Mouse (Mus musculus) small intestine, adult 2 months (tissue): ENCODE measurements around the gene Sgms1. TPM values are rescaled to one million over a fixed set of nuclear protein-coding genes. Genes with fewer than 3 reads are reported as not detected.

Source experiments
- H3K27ac ChIP-seq: fragments of 200-500 bp; 2 replicates; pipeline ENCODE4 v1.5.1; 2012; ENCODE audit warnings: low read depth, low read length, control low read depth, inconsistent platforms; ENCODE audit not compliant: insufficient read depth
- H3K27me3 ChIP-seq: fragments of 200-500 bp; 2 replicates; pipeline ENCODE4 v1.6.1; 2012; ENCODE audit warnings: mild to moderate bottlenecking, moderate library complexity, low read length, inconsistent platforms; ENCODE audit not compliant: control insufficient read depth, insufficient read depth
- H3K36me3 ChIP-seq: fragments of 200-500 bp; 2 replicates; pipeline ENCODE4 v1.6.1; 2012; ENCODE audit warnings: mild to moderate bottlenecking, low read length, control low read depth, inconsistent platforms; ENCODE audit not compliant: control insufficient read depth, insufficient read depth
- H3K4me1 ChIP-seq: fragments of 200-500 bp; 2 replicates; pipeline ENCODE4 v1.6.1; 2012; ENCODE audit warnings: low read length, inconsistent platforms, mixed read lengths; ENCODE audit not compliant: control insufficient read depth, insufficient read depth, insufficient read length
- H3K4me3 ChIP-seq: fragments of 200-500 bp; 2 replicates; pipeline ENCODE4 v1.5.1; 2012; ENCODE audit warnings: low read depth, mild to moderate bottlenecking, control low read depth, inconsistent platforms, low read length, moderate library complexity
- CTCF ChIP-seq: fragments of 200-500 bp; IDR thresholded peaks from 2 replicates; pipeline ENCODE4 v1.5.1; 2012; ENCODE audit warnings: low read depth, mild to moderate bottlenecking, control low read depth, inconsistent platforms, low read length, moderate library complexity, mixed read lengths; ENCODE audit not compliant: insufficient replicate concordance, insufficient read length; ENCODE audit errors: extremely low read depth
- POLR2A ChIP-seq: fragments of 200-500 bp; IDR thresholded peaks from 2 replicates; pipeline ENCODE4 v1.6.1; 2012; ENCODE audit warnings: low read depth, mild to moderate bottlenecking, control low read depth, inconsistent platforms, low read length, moderate library complexity
- WGBS: fragments of 180-500 bp; shearing (Covaris S2); methylation state at CpG from one replicate; pipeline ENCODE4 v1.1.7; 2018; 5-methylcytosine and 5-hydroxymethylcytosine counted together
- polyA plus RNA-seq: library from polyadenylated mRNA; depleted of rRNA; stranded (reverse); fragments of >200 nt; gene quantifications from 2 replicates; pipeline ENCODE4 v1.2.3, GENCODE M21; 2012

Sgms1 gene
- polyA plus RNA-seq, 1 experiment: 7.5 TPM

GRCm38 (mm10) chr19:32284681-32285454 lies 104.6 kb downstream of the Sgms1 start:
- Histone ChIP-seq H3K4me1 (no peaks in the 10 kb centered on the region), H3K27ac (no peak overlapping the region), H3K4me3 (no peak overlapping the region), H3K27me3 (no peaks in the 10 kb centered on the region), H3K36me3 (no peaks in the 10 kb centered on the region)
- WGBS: 90% methylated on average over 5 of the region's 5 CpGs
- TF ChIP-seq POLR2A (no peak), CTCF (no peak)

GRCm38 (mm10) chr19:32281917-32282316 lies 107.6 kb downstream of the Sgms1 start:
- WGBS: 85% methylated on average over 4 of the region's 4 CpGs
- no peaks in the 10 kb centered on the region for H3K27me3 ChIP-seq
- TF ChIP-seq CTCF: no peak
- TF ChIP-seq POLR2A: no peak
- no peak overlapping the region for H3K4me3 ChIP-seq
- H3K27ac ChIP-seq: no peak overlapping the region
- peaks cover 4% of the 10 kb centered on the region; the same call in 1 of the 2 replicates for H3K4me1 ChIP-seq
- H3K36me3 ChIP-seq: no peaks in the 10 kb centered on the region

- Histone ChIP-seq H3K27me3 (no peaks in the 10 kb centered on the region), H3K4me1 (peaks cover 13% of the 10 kb centered on the region; the same call in 1 of the 2 replicates), H3K4me3 (no peak overlapping the region), H3K36me3 (no peaks in the 10 kb centered on the region), H3K27ac (no peak overlapping the region)
- TF ChIP-seq POLR2A: no peak
- TF ChIP-seq CTCF: no peak
- 85% methylated on average over 4 of the region's 4 CpGs for WGBS
Observed at GRCm38 (mm10) chr19:32280380-32280779, 109.1 kb downstream of the Sgms1 start.

GRCm38 (mm10) chr19:32279400-32279799 lies 110.1 kb downstream of the Sgms1 start:
- TF ChIP-seq POLR2A: no peak
- TF ChIP-seq CTCF: no peak
- H3K4me1 ChIP-seq: peaks cover 22% of the 10 kb centered on the region; the same call in 1 of the 2 replicates
- H3K36me3 ChIP-seq: no peaks in the 10 kb centered on the region
- no peaks in the 10 kb centered on the region for H3K27me3 ChIP-seq
- no peak overlapping the region for H3K27ac ChIP-seq
- H3K4me3 ChIP-seq: no peak overlapping the region
- WGBS: 89% methylated on average over 6 of the region's 6 CpGs

- WGBS: 55% methylated on average over 3 of the region's 3 CpGs
- H3K4me3 ChIP-seq: no peak overlapping the region
- TF ChIP-seq POLR2A (no peak), CTCF (no peak)
Observed at GRCm38 (mm10) chr19:32277869-32278268, 111.6 kb downstream of the Sgms1 start.

GRCm38 (mm10) chr19:32277287-32277686 lies 112.2 kb downstream of the Sgms1 start:
- no peak overlapping the region for H3K4me3 ChIP-seq
- TF ChIP-seq POLR2A (no peak), CTCF (no peak)
- peaks cover 28% of the 10 kb centered on the region; the same call in 1 of the 2 replicates for H3K4me1 ChIP-seq
- 33% methylated on average over 2 of the region's 2 CpGs for WGBS
- no peaks in the 10 kb centered on the region for H3K36me3 ChIP-seq
- H3K27me3 ChIP-seq: no peaks in the 10 kb centered on the region
- 0 out of 2 replicates have a peak overlapping the region, but pooled peaks have one; percentile 4 for H3K27ac ChIP-seq

More at GRCm38 (mm10) chr19:32277869-32278268, 111.6 kb downstream of the Sgms1 start:
- Histone ChIP-seq H3K4me1 (peaks cover 28% of the 10 kb centered on the region; the same call in 1 of the 2 replicates), H3K27me3 (no peaks in the 10 kb centered on the region), H3K36me3 (no peaks in the 10 kb centered on the region), H3K27ac (no peak overlapping the region)

- H3K4me1 ChIP-seq: peaks cover 28% of the 10 kb centered on the region; the same call in 1 of the 2 replicates
- no peak overlapping the region for H3K4me3 ChIP-seq
- no peak overlapping the region for H3K27ac ChIP-seq
- TF ChIP-seq POLR2A: no peak
- no peak for TF ChIP-seq CTCF
- 42% methylated on average over 8 of the region's 8 CpGs for WGBS
- H3K27me3 ChIP-seq: no peaks in the 10 kb centered on the region
- no peaks in the 10 kb centered on the region for H3K36me3 ChIP-seq
Observed at GRCm38 (mm10) chr19:32276817-32277216, 112.7 kb downstream of the Sgms1 start.
